Mouse (Mus musculus): ENCODE measurements around the gene Fes.

Fes gene

GRCm38 (mm10) chr7:80374733-80375132 lies 13.0 kb downstream of the Fes start:
- DNase-seq (ENCODE audit: low read depth, low spot score): no peak

- DNase-seq (ENCODE audit: low read depth, low spot score): no peak
Observed at GRCm38 (mm10) chr7:80374280-80374679, 13.5 kb downstream of the Fes start.

GRCm38 (mm10) chr7:80373850-80374249 lies 13.9 kb downstream of the Fes start:
- no peak for DNase-seq (ENCODE audit: low read depth, low spot score)

- no peak for DNase-seq (ENCODE audit: low read depth, low spot score)
Observed at GRCm38 (mm10) chr7:80373352-80373751, 14.4 kb downstream of the Fes start.

GRCm38 (mm10) chr7:80372667-80373066 lies 15.1 kb downstream of the Fes start:
- DNase-seq (ENCODE audit: low read depth, low spot score): no peak

- DNase-seq (ENCODE audit: low read depth, low spot score): no peak
Observed at GRCm38 (mm10) chr7:80372166-80372565, 15.6 kb downstream of the Fes start.

GRCm38 (mm10) chr7:80371041-80371751 lies 16.6 kb downstream of the Fes start, which contains the start of gene Man2a2:
Gene Man2a2, minus strand, starts transcription at chr7:80371375.
- DNase-seq (ENCODE audit: low read depth, low spot score): peak; percentile 72

- peak; percentile 75 for DNase-seq (ENCODE audit: low read depth, low spot score)
Observed at GRCm38 (mm10) chr7:80370649-80371040, 17.1 kb downstream of the Fes start.

GRCm38 (mm10) chr7:80369967-80370431 lies 17.7 kb downstream of the Fes start:
- no peak for DNase-seq (ENCODE audit: low read depth, low spot score)

- DNase-seq (ENCODE audit: low read depth, low spot score): no peak
Observed at GRCm38 (mm10) chr7:80369461-80369860, 18.3 kb downstream of the Fes start.

GRCm38 (mm10) chr7:80368635-80369421 lies 18.9 kb downstream of the Fes start:
- DNase-seq (ENCODE audit: low read depth, low spot score): no peak

GRCm38 (mm10) chr7:80368009-80368408 lies 19.7 kb downstream of the Fes start:
- no peak for DNase-seq (ENCODE audit: low read depth, low spot score)

- DNase-seq (ENCODE audit: low read depth, low spot score): no peak
Observed at GRCm38 (mm10) chr7:80367232-80367631, 20.5 kb downstream of the Fes start.

- DNase-seq (ENCODE audit: low read depth, low spot score): no peak
Observed at GRCm38 (mm10) chr7:80365759-80366158, 22.0 kb downstream of the Fes start.

- no peak for DNase-seq (ENCODE audit: low read depth, low spot score)
Observed at GRCm38 (mm10) chr7:80360435-80360834, 27.3 kb downstream of the Fes start.

GRCm38 (mm10) chr7:80358039-80358438 lies 29.7 kb downstream of the Fes start:
- DNase-seq (ENCODE audit: low read depth, low spot score): no peak

- peak; percentile 36 for DNase-seq (ENCODE audit: low read depth, low spot score)
Observed at GRCm38 (mm10) chr7:80357156-80357555, 30.6 kb downstream of the Fes start.

GRCm38 (mm10) chr7:80356351-80356750 lies 31.4 kb downstream of the Fes start:
- no peak for DNase-seq (ENCODE audit: low read depth, low spot score)

- no peak for DNase-seq (ENCODE audit: low read depth, low spot score)
Observed at GRCm38 (mm10) chr7:80352920-80353319, 34.8 kb downstream of the Fes start.

- no peak for DNase-seq (ENCODE audit: low read depth, low spot score)
Observed at GRCm38 (mm10) chr7:80350808-80351207, 36.9 kb downstream of the Fes start.

- no peak for DNase-seq (ENCODE audit: low read depth, low spot score)
Observed at GRCm38 (mm10) chr7:80347670-80348586, 39.8 kb downstream of the Fes start.

- DNase-seq (ENCODE audit: low read depth, low spot score): no peak
Observed at GRCm38 (mm10) chr7:80346830-80347229, 40.9 kb downstream of the Fes start.
